Mouse (Mus musculus) neural tube, embryonic 11.5 days (tissue): ENCODE measurements at regions not wholly inside any gene's neighbourhood (a gene's known extent, or its start where the extent isn't known, plus 50 kb on each side); places are given as distances from the start of the nearest gene placed in this dataset.

Experiments
- ATAC-seq: fragments of 200-750 bp; cut with Nextera tagmentation; 2 replicates; pipeline ENCODE4 v1.8.0; 2017; ENCODE audit warnings: moderate number of reproducible peaks, mild to moderate bottlenecking, moderate TSS enrichment, moderate library complexity; ENCODE audit not compliant: insufficient read depth, low FRiP score, low TSS enrichment
- DNase-seq: peaks from one replicate; pipeline ENCODE4 v3.0.0-alpha.2; 2015; ENCODE audit warnings: low spot score
- H3K27ac ChIP-seq: fragments of 300-500 bp; sonication (generic); 2 replicates; pipeline ENCODE4 v1.5.1; 2014; ENCODE audit warnings: low read depth, mild to moderate bottlenecking, low read length
- H3K27me3 ChIP-seq: fragments of 300-500 bp; sonication (generic); 2 replicates; pipeline ENCODE4 v1.6.1; 2014; ENCODE audit warnings: mild to moderate bottlenecking, low read length, mixed read lengths; ENCODE audit not compliant: control insufficient read depth, insufficient read depth
- H3K36me3 ChIP-seq: fragments of 300-500 bp; sonication (generic); 2 replicates; pipeline ENCODE4 v1.6.1; 2014; ENCODE audit warnings: mild to moderate bottlenecking, low read length, moderate library complexity, mixed read lengths; ENCODE audit not compliant: control insufficient read depth, insufficient read depth
- H3K4me1 ChIP-seq: fragments of 300-500 bp; sonication (generic); 2 replicates; pipeline ENCODE4 v1.6.1; 2014; ENCODE audit warnings: low read length, mixed read lengths; ENCODE audit not compliant: control insufficient read depth, insufficient read depth
- H3K4me2 ChIP-seq: fragments of 300-500 bp; sonication (generic); 2 replicates; pipeline ENCODE4 v1.6.1; 2014; ENCODE audit warnings: low read depth, mild to moderate bottlenecking, moderate library complexity
- H3K4me3 ChIP-seq: fragments of 300-500 bp; sonication (generic); 2 replicates; pipeline ENCODE4 v1.5.1; 2014; ENCODE audit warnings: low read depth, low read length
- H3K9ac ChIP-seq: fragments of 300-500 bp; sonication (generic); 2 replicates; pipeline ENCODE4 v1.6.1; 2014; ENCODE audit warnings: mild to moderate bottlenecking, low read length
- H3K9me3 ChIP-seq: fragments of 300-500 bp; sonication (generic); 2 replicates; pipeline ENCODE4 v1.6.1; 2016; ENCODE audit warnings: low read length; ENCODE audit not compliant: control insufficient read depth
- WGBS: fragments of 180-500 bp; shearing (Covaris S2); extraction: QIAGEN DNeasy Blood & Tissue Kit; methylation state at CpG from one replicate; pipeline ENCODE4 v1.1.7; 2014; 5-methylcytosine and 5-hydroxymethylcytosine counted together

DNA sequence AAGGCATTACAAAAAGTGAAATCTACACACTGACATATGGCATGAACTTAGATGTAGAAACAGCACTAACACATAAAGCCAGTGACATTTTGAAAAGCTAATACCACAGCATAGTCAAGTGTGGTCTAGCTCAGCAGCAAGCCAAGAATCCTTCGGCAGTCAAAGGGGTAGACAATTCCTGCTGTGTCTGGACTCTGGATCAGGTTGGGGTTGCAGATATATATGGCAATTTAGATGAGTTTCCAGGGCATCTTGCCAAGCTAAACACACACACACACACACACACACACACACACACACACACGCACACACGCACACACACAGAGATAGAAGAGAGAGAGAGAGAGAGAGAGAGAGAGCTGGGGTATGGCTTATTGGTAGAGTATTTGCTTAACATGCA is 118.2 kb downstream of the Chst1 start:
- Histone ChIP-seq H3K9ac (no peak overlapping the region), H3K27ac (no peak overlapping the region), H3K36me3 (no peaks in the 10 kb centered on the region), H3K27me3 (no peaks in the 10 kb centered on the region), H3K4me3 (no peak overlapping the region), H3K4me2 (no peak overlapping the region), H3K9me3 (no peaks in the 10 kb centered on the region), H3K4me1 (no peaks in the 10 kb centered on the region)
- WGBS: 55% methylated on average over 3 of the region's 3 CpGs
- no peak for ATAC-seq
- DNase-seq: no peak

DNA sequence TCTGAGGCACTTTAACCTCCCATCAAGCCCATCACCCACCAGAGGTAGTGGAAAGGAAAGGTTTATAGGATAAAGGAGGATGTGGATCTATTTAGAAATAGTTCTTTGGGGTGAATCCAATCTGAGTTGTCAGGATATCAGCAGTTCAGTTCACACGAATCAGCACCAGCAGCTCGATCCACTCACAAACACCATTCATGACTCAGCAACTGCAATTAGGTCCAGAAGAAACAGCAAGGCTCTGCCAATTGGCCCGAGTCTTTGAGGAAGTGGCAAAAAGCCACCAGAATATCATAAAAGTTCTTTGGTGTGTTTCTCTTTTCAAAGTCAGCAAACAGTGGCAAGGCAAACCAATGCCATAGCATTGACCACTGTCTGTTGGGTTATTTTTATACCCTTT is 122.4 kb downstream of the Chst1 start:
- 83% methylated on average over 3 of the region's 3 CpGs for WGBS
- no peaks in the 10 kb centered on the region for H3K9me3 ChIP-seq
- no peak overlapping the region for H3K4me2 ChIP-seq
- DNase-seq (no peak), ATAC-seq (no peak)
- no peak overlapping the region for H3K4me3 ChIP-seq
- no peaks in the 10 kb centered on the region for H3K27me3 ChIP-seq
- H3K4me1 ChIP-seq: 0 out of 2 replicates have a peak, but pooled peaks cover 5% of the 10 kb centered on the region
- no peak overlapping the region for H3K27ac ChIP-seq
- no peaks in the 10 kb centered on the region for H3K36me3 ChIP-seq
- H3K9ac ChIP-seq: no peak overlapping the region

DNA sequence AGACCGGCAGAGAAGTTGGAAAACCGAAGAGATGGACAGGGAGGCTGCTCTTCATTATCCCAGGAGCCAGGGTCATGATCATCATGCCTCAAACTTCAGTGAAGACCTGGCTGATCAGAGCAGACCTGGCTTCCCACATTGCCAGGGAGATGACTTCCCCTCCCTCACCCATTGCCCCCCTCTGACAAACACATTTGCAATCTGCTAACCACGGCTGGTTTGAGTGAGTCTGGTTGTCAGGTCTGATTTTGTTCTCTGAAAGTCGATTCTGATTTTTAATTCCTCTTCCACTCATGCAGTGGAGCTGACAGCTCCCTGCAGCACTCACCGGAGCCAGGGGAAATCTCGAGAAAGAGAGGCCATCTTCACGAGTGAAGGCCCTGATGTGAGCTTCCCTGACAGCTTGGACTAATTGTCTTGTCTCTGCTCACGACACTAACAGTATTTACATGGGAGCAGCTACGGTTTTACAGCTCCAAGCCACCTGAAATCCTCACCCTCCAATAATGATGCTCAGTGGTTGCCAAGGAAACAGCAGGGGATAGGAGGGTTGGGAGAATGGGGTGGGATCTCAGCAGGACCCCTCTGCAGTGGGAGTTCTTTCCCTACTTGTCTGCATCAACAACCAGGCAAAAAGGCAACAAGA is 124.2 kb downstream of the Chst1 start:
- no peak overlapping the region for H3K27ac ChIP-seq
- H3K27me3 ChIP-seq: no peaks in the 10 kb centered on the region
- WGBS: 43% methylated on average over 9 of the region's 9 CpGs
- no peaks in the 10 kb centered on the region for H3K36me3 ChIP-seq
- H3K9me3 ChIP-seq: no peaks in the 10 kb centered on the region
- no peak overlapping the region for H3K4me3 ChIP-seq
- H3K9ac ChIP-seq: no peak overlapping the region
- H3K4me2 ChIP-seq: no peak overlapping the region
- no peak for DNase-seq
- H3K4me1 ChIP-seq: 0 out of 2 replicates have a peak, but pooled peaks cover 5% of the 10 kb centered on the region
- no peak for ATAC-seq

DNA sequence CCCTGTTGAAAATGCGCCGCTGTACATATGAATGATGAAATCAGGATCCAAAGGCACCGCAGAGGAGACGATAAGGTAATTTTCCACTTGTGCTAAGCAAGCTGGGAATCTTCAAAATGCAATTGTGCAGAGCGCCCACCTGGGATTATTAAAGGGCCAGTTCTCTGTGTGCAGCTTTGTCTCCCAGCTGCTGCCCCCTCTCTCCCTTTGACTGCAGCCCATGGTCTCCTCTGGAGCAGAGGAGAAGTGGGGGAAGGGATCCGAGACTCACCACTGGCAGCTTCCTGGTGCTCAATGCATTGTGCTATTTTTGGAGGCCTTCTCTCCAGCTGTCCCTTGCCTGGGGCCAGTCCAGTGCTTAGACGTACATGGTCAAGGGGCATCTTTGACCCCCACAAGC is 127.1 kb downstream of the Chst1 start:
- no peak overlapping the region for H3K4me3 ChIP-seq
- no peaks in the 10 kb centered on the region for H3K27me3 ChIP-seq
- H3K9ac ChIP-seq: 0 out of 2 replicates have a peak overlapping the region, but pooled peaks have one; percentile 3
- no peaks in the 10 kb centered on the region for H3K9me3 ChIP-seq
- no peak overlapping the region for H3K4me2 ChIP-seq
- no peak for ATAC-seq
- 56% methylated on average over 7 of the region's 7 CpGs for whole genome bisulfite sequencing
- no peaks in the 10 kb centered on the region for H3K36me3 ChIP-seq
- no peak overlapping the region for H3K27ac ChIP-seq
- H3K4me1 ChIP-seq: 0 out of 2 replicates have a peak, but pooled peaks cover 5% of the 10 kb centered on the region
- DNase-seq: no peak

DNA sequence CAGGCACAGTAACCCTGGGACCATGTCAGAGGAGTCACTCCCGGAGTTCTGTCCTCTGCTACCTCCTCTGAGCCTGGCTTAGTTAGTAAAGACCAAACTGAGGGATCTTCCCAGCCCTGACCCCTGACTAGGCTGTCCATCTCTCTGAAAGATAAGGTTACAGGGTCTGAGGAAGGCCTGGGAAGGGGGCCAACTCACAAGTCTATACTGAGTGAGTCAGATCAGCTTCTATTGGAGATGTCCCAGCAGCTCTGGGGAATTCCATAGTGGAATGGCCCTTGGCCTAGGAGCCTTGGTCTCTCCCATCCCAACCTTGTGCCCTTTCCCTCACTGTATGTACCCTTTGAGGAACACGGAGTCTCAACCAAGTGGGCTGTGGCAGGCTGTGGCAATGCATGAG is 127.7 kb downstream of the Chst1 start:
- no peaks in the 10 kb centered on the region for H3K27me3 ChIP-seq
- 0 out of 2 replicates have a peak, but pooled peaks cover 5% of the 10 kb centered on the region for H3K4me1 ChIP-seq
- no peak overlapping the region for H3K9ac ChIP-seq
- ATAC-seq (no peak), DNase-seq (no peak)
- H3K4me2 ChIP-seq: no peak overlapping the region
- no peak overlapping the region for H3K4me3 ChIP-seq
- H3K27ac ChIP-seq: no peak overlapping the region
- H3K36me3 ChIP-seq: no peaks in the 10 kb centered on the region
- no peaks in the 10 kb centered on the region for H3K9me3 ChIP-seq
- WGBS: 91% methylated on average over 2 of the region's 2 CpGs

DNA sequence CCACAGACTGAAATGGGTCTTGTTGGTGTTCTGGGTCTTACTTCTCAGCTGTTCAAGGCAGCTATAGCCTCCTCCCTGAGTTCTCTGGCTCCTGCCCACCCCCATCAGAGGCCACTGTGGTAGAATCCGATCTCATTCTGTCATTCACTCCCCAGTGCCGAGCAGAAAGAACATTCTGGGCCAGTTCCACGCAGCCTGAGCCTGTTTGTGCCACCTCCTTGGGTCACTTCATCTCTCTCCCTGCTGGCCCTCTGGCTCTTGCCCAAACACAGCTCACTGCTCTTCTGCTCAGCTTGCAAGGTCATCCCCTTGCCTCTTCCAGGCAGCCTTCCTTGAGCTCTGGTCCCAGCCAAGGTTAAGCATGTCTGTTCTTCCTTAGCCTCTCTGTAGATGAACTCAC is 128.9 kb downstream of the Chst1 start:
- H3K9me3 ChIP-seq: no peaks in the 10 kb centered on the region
- H3K36me3 ChIP-seq: no peaks in the 10 kb centered on the region
- ATAC-seq: no peak
- no peak overlapping the region for H3K9ac ChIP-seq
- WGBS: 84% methylated on average over 3 of the region's 3 CpGs
- H3K4me3 ChIP-seq: no peak overlapping the region
- H3K4me2 ChIP-seq: no peak overlapping the region
- 0 out of 2 replicates have a peak, but pooled peaks cover 5% of the 10 kb centered on the region for H3K4me1 ChIP-seq
- no peak for DNase-seq
- no peak overlapping the region for H3K27ac ChIP-seq
- H3K27me3 ChIP-seq: no peaks in the 10 kb centered on the region

DNA sequence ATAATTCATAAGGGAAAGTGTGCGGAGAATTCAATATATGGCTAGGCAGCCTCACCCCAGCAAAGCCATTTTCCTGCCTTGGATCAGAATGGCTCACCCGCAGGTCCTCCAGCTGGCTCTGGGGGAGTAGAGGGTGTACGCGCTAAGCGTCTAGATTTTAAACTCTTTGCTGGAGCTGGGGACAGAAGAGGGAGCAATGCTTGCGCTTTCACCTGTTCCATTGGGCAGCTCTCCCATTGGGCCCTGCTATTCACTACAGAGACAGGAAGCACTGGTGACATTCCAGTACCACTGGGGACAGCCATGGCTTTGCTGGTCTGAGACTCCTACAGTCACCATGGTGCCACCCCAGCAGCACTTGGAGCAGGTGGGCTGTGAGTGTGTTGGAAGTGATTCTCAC is 130.9 kb downstream of the Chst1 start:
- Histone ChIP-seq H3K9ac (no peak overlapping the region), H3K4me2 (no peak overlapping the region), H3K36me3 (no peaks in the 10 kb centered on the region), H3K4me3 (no peak overlapping the region), H3K9me3 (no peaks in the 10 kb centered on the region), H3K27me3 (no peaks in the 10 kb centered on the region), H3K4me1 (0 out of 2 replicates have a peak, but pooled peaks cover 5% of the 10 kb centered on the region), H3K27ac (no peak overlapping the region)
- no peak for ATAC-seq
- WGBS: 94% methylated on average over 6 of the region's 6 CpGs
- DNase-seq: no peak

DNA sequence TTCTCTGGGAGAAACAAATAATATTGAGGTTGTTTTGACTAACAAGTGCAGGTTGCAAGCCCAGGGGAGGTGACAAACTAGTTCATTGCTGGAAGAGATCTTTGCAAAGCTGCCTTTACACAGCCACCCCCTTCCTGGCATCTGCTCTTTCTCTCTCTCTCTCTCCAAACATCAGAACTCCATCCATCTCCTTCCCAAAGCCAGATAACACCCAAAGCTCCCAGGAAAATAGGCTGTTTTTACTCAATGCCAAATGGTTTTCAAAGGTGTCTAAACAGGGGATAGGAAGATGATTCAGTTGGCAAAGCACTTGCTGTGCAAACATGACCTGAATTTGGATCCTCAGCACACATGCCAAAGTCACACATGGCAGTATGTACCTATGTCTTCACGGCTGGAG is 133.9 kb downstream of the Chst1 start:
- H3K4me3 ChIP-seq: no peak overlapping the region
- ATAC-seq (no peak), DNase-seq (no peak)
- H3K4me2 ChIP-seq: no peak overlapping the region
- H3K4me1 ChIP-seq: no peaks in the 10 kb centered on the region
- H3K9me3 ChIP-seq: no peaks in the 10 kb centered on the region
- H3K27ac ChIP-seq: no peak overlapping the region
- no peaks in the 10 kb centered on the region for H3K36me3 ChIP-seq
- 91% methylated on average over 1 of the region's 1 CpGs for WGBS
- H3K9ac ChIP-seq: no peak overlapping the region
- no peaks in the 10 kb centered on the region for H3K27me3 ChIP-seq

DNA sequence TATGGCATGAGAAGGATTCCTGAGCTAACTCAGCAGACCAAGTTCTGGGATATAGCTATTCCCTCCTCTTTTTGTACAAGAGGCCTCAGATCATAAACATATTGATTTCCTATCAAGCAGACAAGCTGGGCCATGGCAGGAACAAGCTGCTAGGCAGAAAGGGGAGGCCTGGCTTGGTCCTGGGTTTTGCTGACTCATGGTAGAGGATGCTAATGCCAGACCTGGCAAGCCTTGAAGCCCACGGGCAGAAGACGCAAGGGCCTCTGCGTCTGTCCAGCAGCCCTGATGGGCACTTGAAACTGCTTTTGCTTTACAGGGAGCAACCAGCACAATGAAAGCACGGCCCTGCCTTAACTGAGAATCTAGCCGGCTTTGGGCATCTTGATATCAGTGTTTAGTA is 136.3 kb downstream of the Chst1 start:
- Histone ChIP-seq H3K4me3 (no peak overlapping the region), H3K4me1 (no peaks in the 10 kb centered on the region), H3K27ac (no peak overlapping the region), H3K36me3 (no peaks in the 10 kb centered on the region), H3K27me3 (no peaks in the 10 kb centered on the region), H3K9me3 (no peaks in the 10 kb centered on the region), H3K4me2 (no peak overlapping the region), H3K9ac (no peak overlapping the region)
- 80% methylated on average over 5 of the region's 5 CpGs for WGBS
- ATAC-seq (no peak), DNase-seq (no peak)
